Mouse (Mus musculus): Measurements from ENCODE around the gene Ybx2.

DNA sequence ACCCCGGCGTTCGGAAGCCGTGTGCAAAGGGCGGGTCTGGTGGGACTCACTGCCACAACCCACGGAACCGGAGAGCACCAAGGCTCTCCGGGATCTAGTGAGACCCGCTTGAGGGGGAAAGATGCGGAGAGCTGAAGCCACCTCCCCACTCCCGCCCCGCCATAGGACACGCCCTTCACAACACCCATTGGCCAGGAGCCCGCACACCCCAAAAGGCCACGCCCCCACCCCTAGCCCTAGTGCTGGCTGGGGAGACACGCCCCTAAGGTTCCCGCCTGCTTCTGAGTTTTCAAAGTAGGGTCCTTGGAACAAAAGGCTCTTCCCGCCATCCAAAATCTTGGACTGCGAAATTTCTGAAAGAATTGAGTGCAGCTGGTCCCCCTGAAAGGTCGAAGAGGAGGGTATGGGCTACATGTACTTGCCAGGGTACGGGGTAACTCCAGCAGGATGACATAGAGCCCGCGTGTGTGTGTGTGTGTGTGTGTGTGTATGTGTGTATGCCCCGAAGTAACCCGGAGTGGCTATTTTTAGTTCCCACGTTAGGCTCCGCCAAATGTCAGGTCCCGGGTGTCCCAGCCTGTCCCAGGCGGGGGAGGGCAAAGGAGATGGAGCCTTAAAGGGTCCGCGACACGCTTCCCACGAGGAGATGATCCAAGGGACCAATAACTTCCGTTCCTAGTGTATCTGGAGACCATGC is 12.6 kb downstream of the Ybx2 start, which contains the start of gene Slc2a4:
- no peak for TF ChIP-seq USF1 (IDR thresholded peaks at IDR 0.05; ENCODE audit: low read depth, low read length)
- TF ChIP-seq CTCF (conservative IDR thresholded peaks at IDR 0.05 in 1 of 2, IDR thresholded peaks at IDR 0.05 in 1 of 2; ENCODE audit: low read depth in 2 of 2, low read length in 2 of 2): no peak
- no peak for TF ChIP-seq EP300 (IDR thresholded peaks at IDR 0.05; ENCODE audit: low read length)
- 0 out of 2 replicates have a peak, but pooled peaks have one; percentile 40 for TF ChIP-seq E2F4 (IDR thresholded peaks at IDR 0.05; ENCODE audit: insufficient replicate concordance, low read depth, low read length)
- TF ChIP-seq MAFK (IDR thresholded peaks at IDR 0.05; ENCODE audit: insufficient replicate concordance, low read length): no peak
- peak; percentile 55 for TF ChIP-seq POLR2A (IDR thresholded peaks at IDR 0.05; ENCODE audit: low read depth, low read length)
- TF ChIP-seq JUN (IDR thresholded peaks at IDR 0.05; ENCODE audit: insufficient read depth, low read depth, low read length): no peak
- TF ChIP-seq POLR2AphosphoS2 (IDR thresholded peaks at IDR 0.05; ENCODE audit: low read depth, low read length): no peak
- no peak for TF ChIP-seq ZKSCAN1 (IDR thresholded peaks at IDR 0.05; ENCODE audit: borderline replicate concordance, low read depth, low read length)

Measured in CH12.LX (cell line).